Mouse (Mus musculus) ES-E14 (cell line): Measurements from ENCODE around the gene Slc39a11.

Source experiments
- CHD2 ChIP-seq: IDR thresholded peaks from 2 replicates; pipeline ENCODE4 v1.6.1; 2014; ENCODE audit warnings: mild to moderate bottlenecking, low read depth, low read length, inconsistent platforms
- MAFK ChIP-seq: IDR thresholded peaks from 2 replicates; pipeline ENCODE4 v1.6.1; 2014; ENCODE audit warnings: mild to moderate bottlenecking, low read depth, low read length, inconsistent platforms; ENCODE audit not compliant: insufficient read depth
- ZC3H11A ChIP-seq: IDR thresholded peaks from 2 replicates; pipeline ENCODE4 v1.6.1; 2012; ENCODE audit warnings: low read depth, mild to moderate bottlenecking, inconsistent platforms, low read length, borderline replicate concordance
- ZNF384 ChIP-seq: IDR thresholded peaks from 2 replicates; pipeline ENCODE4 v1.6.1; 2012; ENCODE audit warnings: low read depth, low read length, inconsistent platforms

GRCm38 (mm10) chr11:113225748-113226147 is 424.1 kb downstream of the Slc39a11 start:
- TF ChIP-seq CHD2 (no peak), MAFK (no peak), ZC3H11A (no peak), ZNF384 (no peak)
